Mouse (Mus musculus): ENCODE data around the gene Man1a2. TPM values are rescaled to one million over a fixed set of nuclear protein-coding genes. Genes with fewer than 3 reads are reported as not detected.

Man1a2 gene
- total RNA-seq, 1 experiment from 2014 or later = 97.1 TPM

DNA sequence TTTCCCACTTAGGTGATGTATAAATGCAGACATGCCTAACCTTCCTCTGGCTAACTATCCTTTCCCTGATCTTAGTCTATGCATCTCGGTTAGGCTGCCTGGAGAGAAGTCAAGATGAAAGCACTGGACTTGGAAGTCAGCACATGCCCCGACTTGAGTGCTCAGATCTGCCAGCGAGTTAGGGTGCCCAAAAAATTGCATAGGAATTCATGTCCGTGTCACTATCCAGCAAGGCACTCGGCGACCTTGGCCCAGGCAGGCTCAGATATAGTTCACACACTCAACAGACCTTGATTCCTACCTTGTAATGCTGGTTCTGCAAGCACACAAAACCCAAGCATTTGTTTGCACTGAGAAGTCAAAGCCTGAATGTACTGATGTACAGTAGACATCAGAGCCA, 3.4 kb upstream of the Man1a2 start:
- ATAC-seq (ENCODE audit: extremely low read depth, insufficient number of reproducible peaks, low FRiP score, poor library complexity, severe bottlenecking) = no peak

DNA sequence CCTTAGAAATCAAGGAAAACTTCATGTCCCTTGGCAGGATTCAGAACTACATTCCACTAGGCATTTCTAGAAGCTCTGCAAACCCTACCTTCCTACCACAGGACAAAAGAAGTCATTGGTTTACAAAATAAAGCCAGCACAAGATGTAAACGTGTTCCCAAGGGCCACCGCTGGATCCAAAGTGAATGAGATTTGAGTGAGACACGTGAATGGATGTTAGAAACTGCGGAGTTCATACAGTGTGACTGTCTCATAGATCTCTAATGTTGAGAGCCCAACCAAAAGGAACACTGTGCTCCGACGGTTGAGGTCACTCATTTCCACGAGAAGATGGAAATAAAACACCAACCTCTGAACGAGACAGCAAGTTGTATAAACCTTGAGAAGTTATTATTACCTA, 1.5 kb upstream of the Man1a2 start:
- ATAC-seq (ENCODE audit: extremely low read depth, insufficient number of reproducible peaks, low FRiP score, poor library complexity, severe bottlenecking) = no peak

DNA sequence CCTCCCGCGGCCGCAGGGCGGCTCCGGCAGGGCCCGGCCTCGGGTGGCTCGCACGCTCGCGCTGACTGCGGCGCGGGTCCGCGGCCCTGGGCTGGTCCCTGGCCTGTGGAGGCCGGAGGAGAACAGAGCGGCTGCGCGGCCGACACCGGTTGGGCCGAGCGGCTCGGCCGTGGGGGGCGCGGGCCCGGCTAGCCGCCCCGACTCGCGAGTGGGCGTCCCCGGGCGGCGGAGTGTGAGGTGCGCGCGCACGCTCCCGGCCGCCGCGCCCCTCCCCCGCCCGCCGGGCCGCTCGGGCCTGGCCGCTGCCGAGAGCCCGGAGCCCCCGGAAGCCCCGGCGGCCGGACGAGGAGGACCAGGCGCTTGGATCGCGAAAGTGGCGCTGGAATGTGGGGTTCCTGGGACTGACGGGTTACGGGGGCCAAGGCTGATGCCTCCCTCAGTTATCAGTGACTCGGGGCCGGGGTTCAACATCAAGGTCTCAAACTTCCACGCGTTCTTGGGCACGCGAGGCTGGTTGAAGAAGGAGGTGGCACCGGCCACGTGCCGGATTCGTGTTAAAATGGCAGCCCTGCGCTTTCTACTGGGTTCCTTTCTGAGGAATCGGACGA, 564 bp upstream of the Man1a2 start:
- peak; percentile 32; the same call in 1 of the 2 replicates for ATAC-seq (ENCODE audit: extremely low read depth, insufficient number of reproducible peaks, low FRiP score, poor library complexity, severe bottlenecking)

GRCm38 (mm10) chr3:100684234-100684975, 898 bp downstream of the Man1a2 start:
- no peak for ATAC-seq (ENCODE audit: extremely low read depth, insufficient number of reproducible peaks, low FRiP score, poor library complexity, severe bottlenecking)

DNA sequence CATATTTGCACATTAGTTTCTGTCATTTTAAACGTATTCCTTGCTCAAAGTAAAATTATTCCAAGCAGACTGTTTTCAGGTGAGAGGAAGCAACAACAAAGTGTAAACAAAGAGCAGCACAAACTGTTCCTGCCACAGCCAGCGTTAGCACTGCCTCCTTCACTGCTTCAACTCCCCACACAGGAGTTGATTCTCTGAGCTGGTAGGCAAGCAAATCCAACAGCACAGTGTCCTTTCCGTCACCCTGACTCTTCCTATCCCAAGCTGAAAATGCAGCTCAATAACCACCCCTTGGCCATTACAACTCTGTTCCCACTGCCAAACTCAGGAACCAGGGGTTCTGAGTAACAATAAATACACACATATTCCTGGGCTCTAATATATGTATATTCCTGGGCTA, 2.5 kb downstream of the Man1a2 start:
- ATAC-seq (ENCODE audit: extremely low read depth, insufficient number of reproducible peaks, low FRiP score, poor library complexity, severe bottlenecking) = no peak

DNA sequence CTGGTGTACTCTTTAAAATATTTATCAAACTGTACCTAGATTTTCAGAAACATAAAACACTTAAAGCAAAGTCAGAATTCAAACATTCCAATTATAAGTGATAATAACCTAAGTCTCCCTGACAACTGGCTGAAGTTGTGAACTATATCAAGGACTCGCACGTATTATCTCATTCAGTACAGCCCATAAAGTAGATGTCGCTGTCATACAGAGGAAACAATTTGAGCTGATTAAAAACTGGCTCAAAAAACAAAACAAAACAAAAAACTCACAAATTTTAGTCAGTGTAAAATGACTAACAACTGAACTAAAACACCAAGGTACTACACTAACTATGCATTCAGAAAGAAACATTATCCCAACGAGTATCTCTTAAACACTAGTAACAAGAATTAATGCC, 3.0 kb downstream of the Man1a2 start:
- no peak for ATAC-seq (ENCODE audit: extremely low read depth, insufficient number of reproducible peaks, low FRiP score, poor library complexity, severe bottlenecking)

GRCm38 (mm10) chr3:100681448-100682092, 3.7 kb downstream of the Man1a2 start:
- no peak for ATAC-seq (ENCODE audit: extremely low read depth, insufficient number of reproducible peaks, low FRiP score, poor library complexity, severe bottlenecking)

GRCm38 (mm10) chr3:100680226-100680625, 5.1 kb downstream of the Man1a2 start:
- no peak for ATAC-seq (ENCODE audit: extremely low read depth, insufficient number of reproducible peaks, low FRiP score, poor library complexity, severe bottlenecking)

GRCm38 (mm10) chr3:100678951-100679570, 6.2 kb downstream of the Man1a2 start:
- no peak for ATAC-seq (ENCODE audit: extremely low read depth, insufficient number of reproducible peaks, low FRiP score, poor library complexity, severe bottlenecking)

DNA sequence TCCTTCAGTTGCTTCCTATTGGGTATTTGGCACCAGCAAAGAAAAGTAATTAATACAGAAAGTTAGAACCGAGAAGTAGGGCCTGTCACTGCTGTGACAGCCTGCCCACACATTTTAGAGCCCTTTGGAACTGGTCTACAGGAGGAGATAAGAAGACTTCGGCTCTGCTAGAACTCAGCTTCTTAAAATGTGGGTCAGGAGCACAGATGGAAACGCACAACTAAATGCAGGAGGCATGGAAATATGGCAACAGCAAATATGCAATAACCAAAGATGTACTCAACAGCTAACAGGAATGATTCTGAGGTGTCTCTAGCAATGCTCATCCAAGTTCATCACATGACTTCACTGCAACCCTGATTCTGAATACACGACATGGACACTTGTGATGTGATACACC, 10.2 kb downstream of the Man1a2 start:
- no peak for ATAC-seq (ENCODE audit: extremely low read depth, insufficient number of reproducible peaks, low FRiP score, poor library complexity, severe bottlenecking)

DNA sequence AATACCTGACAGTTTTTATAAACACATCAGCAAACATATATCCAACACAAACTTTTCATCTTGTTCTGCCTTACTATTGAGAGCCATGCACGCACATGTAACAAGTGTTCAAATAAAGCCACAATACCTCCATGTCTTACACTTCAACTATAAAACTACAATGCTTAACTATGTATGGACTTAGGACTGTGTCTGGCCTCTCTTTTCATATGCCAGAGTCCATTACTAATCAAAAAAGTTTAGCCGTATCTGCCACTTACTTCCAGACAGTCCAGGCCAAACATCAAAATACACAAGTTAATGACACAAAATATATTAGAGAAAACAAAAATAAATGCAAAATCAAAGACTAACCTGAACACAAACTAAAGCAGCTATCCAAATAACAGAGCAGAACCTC, 14.9 kb downstream of the Man1a2 start:
- no peak for ATAC-seq (ENCODE audit: extremely low read depth, insufficient number of reproducible peaks, low FRiP score, poor library complexity, severe bottlenecking)

DNA sequence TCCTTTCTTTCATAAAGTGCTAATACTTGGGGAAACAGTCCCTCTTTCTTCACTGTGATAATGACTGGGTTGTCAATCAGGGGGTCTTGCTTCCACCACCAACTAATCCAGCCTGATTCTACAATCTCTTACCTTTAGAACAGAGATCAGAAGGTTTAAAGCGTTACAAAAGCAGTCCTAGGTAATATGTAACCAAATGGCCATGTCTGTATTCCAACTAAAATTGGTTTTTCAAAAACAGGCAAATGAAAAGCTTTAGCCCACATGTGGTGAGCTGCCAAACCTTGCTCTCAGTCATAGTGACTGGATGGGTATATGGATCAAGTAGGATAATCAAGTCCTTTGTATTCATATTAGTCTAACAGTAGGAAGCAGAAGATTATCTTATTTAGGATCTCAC, 32.0 kb downstream of the Man1a2 start:
- no peak for ATAC-seq (ENCODE audit: extremely low read depth, insufficient number of reproducible peaks, low FRiP score, poor library complexity, severe bottlenecking)

- no peak for ATAC-seq (ENCODE audit: extremely low read depth, insufficient number of reproducible peaks, low FRiP score, poor library complexity, severe bottlenecking)
Observed at GRCm38 (mm10) chr3:100641581-100641980, 43.7 kb downstream of the Man1a2 start.

DNA sequence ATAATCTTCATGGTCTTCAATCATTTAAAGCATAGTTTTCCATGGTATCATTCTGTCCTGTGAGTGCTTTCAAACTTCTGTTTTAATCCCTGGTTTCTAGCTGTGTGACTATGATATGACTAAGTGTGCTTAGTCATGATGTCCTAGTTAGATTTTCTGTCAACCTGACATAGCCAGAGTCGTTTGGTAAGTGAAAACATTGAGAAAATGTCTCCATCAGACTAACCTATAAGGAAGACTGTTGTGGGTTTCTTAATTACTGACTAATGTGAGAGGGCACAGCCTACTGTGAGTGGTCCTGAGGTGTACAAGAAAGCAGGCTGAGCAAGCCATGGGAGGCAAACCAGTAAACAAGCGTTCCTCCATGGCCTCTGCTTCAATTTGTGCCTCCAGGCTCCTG, 49.0 kb downstream of the Man1a2 start:
- no peak for ATAC-seq (ENCODE audit: extremely low read depth, insufficient number of reproducible peaks, low FRiP score, poor library complexity, severe bottlenecking)

GRCm38 (mm10) chr3:100634821-100635220, 50.5 kb downstream of the Man1a2 start:
- no peak for ATAC-seq (ENCODE audit: extremely low read depth, insufficient number of reproducible peaks, low FRiP score, poor library complexity, severe bottlenecking)

- no peak for ATAC-seq (ENCODE audit: extremely low read depth, insufficient number of reproducible peaks, low FRiP score, poor library complexity, severe bottlenecking)
Observed at GRCm38 (mm10) chr3:100618511-100618910, 66.8 kb downstream of the Man1a2 start.

GRCm38 (mm10) chr3:100610916-100611315, 74.4 kb downstream of the Man1a2 start:
- no peak for ATAC-seq (ENCODE audit: extremely low read depth, insufficient number of reproducible peaks, low FRiP score, poor library complexity, severe bottlenecking)

DNA sequence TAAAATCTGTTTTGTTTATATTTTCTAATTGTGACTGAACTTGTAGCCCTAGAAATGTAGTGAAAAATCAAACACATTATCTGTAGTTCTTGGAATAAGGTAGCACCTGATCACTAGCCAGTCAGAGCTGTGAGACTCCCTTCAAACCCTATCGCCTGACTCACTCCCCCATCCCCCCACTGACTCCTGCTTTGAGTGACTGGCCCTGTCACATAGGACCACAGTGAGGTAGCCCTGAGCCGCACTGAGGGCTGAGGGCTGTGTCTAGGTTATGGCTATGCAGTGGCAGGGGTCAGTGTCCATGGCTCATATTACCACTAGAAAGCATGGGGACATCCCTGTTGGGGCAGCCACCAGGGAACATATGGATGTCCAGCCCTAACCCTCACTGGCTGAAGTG, 80.8 kb downstream of the Man1a2 start:
- ATAC-seq (ENCODE audit: extremely low read depth, insufficient number of reproducible peaks, low FRiP score, poor library complexity, severe bottlenecking) = no peak

DNA sequence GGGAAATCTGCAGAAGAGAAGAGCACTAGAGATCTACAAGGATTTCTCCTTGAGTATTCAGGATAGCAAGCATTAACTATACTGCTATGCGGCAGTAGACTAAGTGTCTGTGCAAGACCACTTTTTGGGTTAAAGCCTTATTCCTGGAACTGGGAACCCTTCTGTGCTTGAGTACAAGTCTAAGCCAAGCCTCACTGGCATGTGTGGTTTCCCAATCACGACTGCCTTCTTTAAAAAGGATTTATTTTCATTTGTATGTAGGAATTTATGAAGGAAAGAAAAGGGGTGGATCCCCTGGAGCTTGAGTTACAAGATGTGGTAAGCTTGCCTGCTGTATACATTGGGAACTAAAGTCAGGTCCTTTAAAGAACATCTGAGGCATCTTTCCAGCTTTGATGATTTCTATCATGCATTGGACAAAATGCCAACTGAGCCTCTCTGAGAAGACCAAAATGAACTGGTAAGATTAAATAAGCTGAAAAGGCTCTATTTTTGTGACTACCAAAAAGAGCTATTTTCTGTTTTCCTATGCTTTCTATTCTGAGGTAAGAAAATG, 86.0 kb downstream of the Man1a2 start:
- no peak for ATAC-seq (ENCODE audit: extremely low read depth, insufficient number of reproducible peaks, low FRiP score, poor library complexity, severe bottlenecking)

GRCm38 (mm10) chr3:100591053-100591452, 94.2 kb downstream of the Man1a2 start:
- ATAC-seq (ENCODE audit: extremely low read depth, insufficient number of reproducible peaks, low FRiP score, poor library complexity, severe bottlenecking) = no peak
